Mouse (Mus musculus) heart, adult 2 months (tissue): ENCODE data around the gene Ifi202b. TPM values are rescaled to one million over a fixed set of nuclear protein-coding genes. Genes with fewer than 3 reads are reported as not detected.

Experiments used
- polyA plus RNA-seq: library from polyadenylated mRNA; depleted of rRNA; stranded (reverse); fragments of >200 nt; gene quantifications from 2 replicates; pipeline ENCODE4 v1.2.3, GENCODE M21; 2012; rRNA removed
- total RNA-seq, 2 experiments: library from RNA; stranded (reverse); gene quantifications; 2 replicates each; pipeline ENCODE4 v1.2.3; 2021

The Ifi202b gene
- total and polyA plus RNA-seq, 3 experiments: not detected

Other genes starting within 250 kb of the Ifi202b start
- 1 to 10 TPM; 5.8 to 5.9 TPM for gene Ifi207, start 241.0 kb downstream of the Ifi202b start, total RNA-seq
- gene Ifi207, start 241.0 kb downstream of the Ifi202b start, polyA plus RNA-seq: 8.5 and 9.0 TPM in 2 replicates
- gene Ifi204, start 215.8 kb downstream of the Ifi202b start, total RNA-seq: 1 to 10 TPM; 2.1 to 2.4 TPM
- gene Ifi204, start 215.8 kb downstream of the Ifi202b start, polyA plus RNA-seq: 0.66 and 1.9 TPM in 2 replicates
- gene Ifi211, start 69.7 kb downstream of the Ifi202b start, total RNA-seq: 1 to 10 TPM; 2.6 to 3.0 TPM
- 0.85 and 1.3 TPM in 2 replicates for gene Ifi211, start 69.7 kb downstream of the Ifi202b start, polyA plus RNA-seq
- gene Mndal, start 40.3 kb downstream of the Ifi202b start, total RNA-seq: 10 to 100 TPM; 12.7 to 12.8 TPM
- 6.6 and 6.8 TPM in 2 replicates for gene Mndal, start 40.3 kb downstream of the Ifi202b start, polyA plus RNA-seq
- gene Ifi203, start 40.1 kb downstream of the Ifi202b start, total RNA-seq: 10 to 100 TPM in 1 of 2 experiments, 1 to 10 TPM in 1; 9.6 to 14.0 TPM
- gene Ifi203, start 40.1 kb downstream of the Ifi202b start, polyA plus RNA-seq: 10.7 and 21.8 TPM in 2 replicates
- 10 to 100 TPM; 15.8 to 18.2 TPM for gene Ifi205, start 49.1 kb upstream of the Ifi202b start, total RNA-seq
- gene Ifi205, start 49.1 kb upstream of the Ifi202b start, polyA plus RNA-seq: 1.8 and 2.5 TPM in 2 replicates
- gene Olfr433, start 58.0 kb upstream of the Ifi202b start, total RNA-seq: not detected
- 0.12 TPM in 1 of 2 replicates, not detected in the other for gene Olfr433, start 58.0 kb upstream of the Ifi202b start, polyA plus RNA-seq
- not detected for gene Olfr432, start 66.5 kb upstream of the Ifi202b start, total RNA-seq
- gene Olfr432, start 66.5 kb upstream of the Ifi202b start, polyA plus RNA-seq: not detected in 2 replicates
- not detected for gene Olfr430, start 83.9 kb upstream of the Ifi202b start, total RNA-seq
- gene Olfr430, start 83.9 kb upstream of the Ifi202b start, polyA plus RNA-seq: not detected in 2 replicates
- gene Olfr429, start 101.6 kb upstream of the Ifi202b start, total RNA-seq: not detected
- not detected in 2 replicates for gene Olfr429, start 101.6 kb upstream of the Ifi202b start, polyA plus RNA-seq
- not detected for gene Olfr427, start 114.1 kb upstream of the Ifi202b start, total RNA-seq
- gene Olfr427, start 114.1 kb upstream of the Ifi202b start, polyA plus RNA-seq: not detected in 2 replicates
- not detected for gene Olfr231, start 138.4 kb upstream of the Ifi202b start, total RNA-seq
- gene Olfr231, start 138.4 kb upstream of the Ifi202b start, polyA plus RNA-seq: not detected in 2 replicates
- not detected for gene Olfr424, start 148.8 kb upstream of the Ifi202b start, total RNA-seq
- gene Olfr424, start 148.8 kb upstream of the Ifi202b start, polyA plus RNA-seq: not detected in 2 replicates
- not detected for gene Olfr420, start 172.9 kb upstream of the Ifi202b start, total RNA-seq
- gene Olfr420, start 172.9 kb upstream of the Ifi202b start, polyA plus RNA-seq: not detected in 2 replicates
- 10 to 100 TPM in 1 of 2 experiments, 1 to 10 TPM in 1; 7.6 to 12.1 TPM for gene Spta1, start 190.0 kb upstream of the Ifi202b start, total RNA-seq
- 2.2 and 2.3 TPM in 2 replicates for gene Spta1, start 190.0 kb upstream of the Ifi202b start, polyA plus RNA-seq